Mouse (Mus musculus): ENCODE measurements around the gene Amot. TPM values are rescaled to one million over a fixed set of nuclear protein-coding genes. Genes with fewer than 3 reads are reported as not detected.

The Amot gene
- polyA plus RNA-seq (2014; fragmentation: Illumina TruSeq; extraction: RNeasy Lipid Tissue Mini Kit (QIAGEN cat#74804); ENCODE audit: low read depth, low replicate concordance): 32.6 TPM

DNA sequence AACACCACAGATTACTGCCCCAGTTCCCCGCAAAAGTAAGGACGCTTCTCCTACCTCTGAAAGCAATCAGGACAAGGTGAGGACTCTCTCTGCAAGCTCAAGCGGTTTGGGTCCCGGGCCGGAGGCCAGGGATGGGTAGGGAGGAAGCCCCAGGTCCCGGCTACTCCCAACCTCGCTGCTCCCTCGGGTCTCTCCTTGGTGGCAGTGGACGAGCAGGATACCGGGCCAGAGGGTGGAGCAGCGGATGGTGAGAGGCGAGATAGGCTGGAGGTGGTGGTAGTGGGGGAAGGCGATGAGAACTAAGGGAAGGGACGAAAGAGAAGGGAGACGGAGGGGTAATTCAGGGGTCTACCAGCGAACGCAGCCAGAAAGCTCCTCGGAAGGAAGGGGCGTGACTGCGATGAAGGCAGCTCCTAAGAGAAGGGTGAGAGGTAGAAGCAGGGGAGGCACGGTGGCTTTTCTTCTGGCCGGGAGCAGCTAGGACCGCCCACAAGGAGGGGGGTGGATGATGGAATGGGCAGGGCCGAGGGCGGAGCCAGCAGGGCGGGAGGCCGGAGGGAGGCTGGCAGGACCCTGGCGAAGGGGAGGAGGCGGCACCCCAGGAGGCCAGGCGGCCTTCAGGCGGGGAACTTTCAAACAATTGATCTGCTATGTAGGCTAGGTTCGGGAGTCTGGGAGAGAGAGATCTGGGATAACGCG lies at the start of gene Amot:
TSS of gene Amot (minus strand) at position 465 of the 699 bp plus-strand sequence.

Other genes with a start within 250 kb of the Amot start
- 0.79 TPM for gene Lhfpl1, start 156.1 kb downstream of the Amot start, polyA plus RNA-seq (2014; fragmentation: Illumina TruSeq; extraction: RNeasy Lipid Tissue Mini Kit (QIAGEN cat#74804); ENCODE audit: low read depth, low replicate concordance)

Measured in sigmoid colon, adult 10 weeks (tissue).